Mouse (Mus musculus) bone marrow macrophage, adult 2 months (primary cell): Measurements from ENCODE around the gene Pebp1.

Experiments used
- CTCF ChIP-seq: IDR thresholded peaks from 2 replicates; pipeline ENCODE4 v1.5.1; 2012; ENCODE audit warnings: low read depth, mild to moderate bottlenecking, low read length, moderate library complexity
- POLR2A ChIP-seq: IDR thresholded peaks from 2 replicates; pipeline ENCODE4 v1.6.1; 2012; ENCODE audit warnings: mild to moderate bottlenecking, low read depth, low read length, borderline replicate concordance

DNA sequence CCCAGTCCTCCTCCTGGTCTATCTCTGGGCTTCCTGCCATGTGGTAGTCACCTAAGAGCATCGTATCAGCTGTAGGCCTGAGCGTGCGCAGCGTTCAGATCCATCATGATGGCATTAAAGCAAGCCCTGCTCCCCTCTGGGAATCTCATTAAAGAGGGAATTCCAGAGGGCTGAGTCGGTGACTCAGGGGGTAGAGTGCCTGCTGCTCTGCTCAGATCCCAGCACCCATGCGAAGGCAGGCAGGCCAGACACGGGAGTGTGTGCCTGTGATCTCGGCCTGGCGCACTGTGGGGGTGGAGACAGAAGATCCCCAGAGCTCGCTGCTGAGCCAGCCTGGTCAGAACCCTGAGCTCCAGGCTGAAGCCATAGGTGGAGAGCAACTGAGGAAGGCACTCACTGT lies 39.1 kb downstream of the Pebp1 start:
- TF ChIP-seq CTCF (no peak), POLR2A (no peak)
